Mouse (Mus musculus) lung, postnatal 4 days (tissue): ENCODE measurements at regions not wholly inside any gene's neighbourhood (a gene's known extent, or its start where the extent isn't known, plus 50 kb on each side); places are given as distances from the start of the nearest gene placed in this dataset.

Experiments
- DNase-seq, 2 experiments: peaks; one replicate each; pipeline ENCODE4 v3.0.0; 2021

DNA sequence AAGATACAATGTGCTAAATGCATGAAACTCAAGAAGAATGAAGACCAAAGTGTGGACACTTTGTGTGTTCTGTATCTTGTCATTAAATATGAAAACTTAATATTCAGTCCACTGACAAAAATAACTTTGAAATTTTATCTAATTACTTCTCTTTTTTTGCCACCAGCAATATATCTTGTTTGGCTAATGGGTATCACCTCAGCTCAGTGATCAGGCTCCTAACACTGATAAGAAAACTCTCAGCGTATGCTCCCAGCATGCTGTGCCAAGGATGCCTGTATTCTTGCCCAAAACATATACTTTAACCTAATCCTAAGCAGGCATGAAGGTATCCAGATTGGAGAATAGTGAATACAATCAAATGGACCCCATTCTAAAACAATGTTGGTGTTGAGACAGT lies 53.3 kb upstream of the Ptpn12 start:
- DNase-seq = no peak

DNA sequence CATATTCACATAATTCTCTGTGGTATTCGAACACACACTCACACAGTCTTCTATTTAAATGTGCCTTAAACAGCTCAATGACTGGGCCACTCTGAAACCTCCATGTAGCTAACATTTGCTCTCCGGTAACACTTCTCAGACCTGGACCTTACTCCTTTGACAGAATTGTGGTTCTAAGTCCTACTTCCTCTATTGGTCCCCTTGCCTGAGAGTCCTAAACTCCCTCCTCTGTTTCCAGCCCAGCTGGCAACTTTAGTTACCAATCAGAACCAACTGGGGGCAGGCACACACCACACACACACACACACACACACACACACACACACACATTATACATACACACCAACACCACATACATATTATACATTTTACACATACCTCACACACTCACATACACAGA lies 57.7 kb upstream of the Ptpn12 start:
- no peak for DNase-seq

DNA sequence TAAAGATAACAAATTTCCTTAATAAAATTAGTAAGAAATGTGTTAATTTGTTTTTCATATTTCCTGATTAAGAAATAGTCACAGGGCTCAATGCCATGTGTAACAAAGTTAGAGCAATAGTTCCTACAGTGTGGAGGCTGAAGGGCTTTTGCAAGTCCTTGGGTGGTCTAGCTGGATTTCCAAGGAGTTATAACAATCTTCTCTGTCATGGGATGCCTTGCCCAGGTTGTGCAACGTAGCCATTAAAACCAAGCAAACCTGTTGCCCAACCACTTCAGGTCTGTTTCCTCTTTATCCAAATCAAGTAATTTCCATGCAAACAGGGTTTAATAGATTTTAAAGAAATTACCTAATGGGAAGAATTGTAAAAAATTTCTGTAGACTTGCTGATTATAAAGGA lies 59.8 kb upstream of the Ptpn12 start:
- DNase-seq = peak; percentile 44 to 58

DNA sequence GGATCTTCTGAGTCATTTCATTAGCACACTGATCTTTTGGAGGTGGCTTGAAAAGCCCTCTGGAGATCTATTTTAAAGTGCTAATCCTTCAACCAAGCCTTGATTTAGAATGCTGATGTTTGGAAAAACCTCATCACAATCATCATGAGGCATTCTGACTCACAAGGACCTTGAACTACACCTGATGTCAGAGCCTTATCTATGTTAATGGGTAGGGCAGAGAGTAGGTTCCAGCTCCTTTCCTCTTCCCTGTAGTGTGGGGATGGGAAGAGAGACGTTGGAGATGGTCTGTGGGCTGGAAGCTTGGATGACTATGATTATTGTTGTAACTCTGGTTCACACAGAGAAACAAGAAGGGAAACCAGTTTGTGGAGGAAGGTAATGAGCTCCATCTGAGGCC lies 63.0 kb upstream of the Gsap start:
- no peak for DNase-seq

DNA sequence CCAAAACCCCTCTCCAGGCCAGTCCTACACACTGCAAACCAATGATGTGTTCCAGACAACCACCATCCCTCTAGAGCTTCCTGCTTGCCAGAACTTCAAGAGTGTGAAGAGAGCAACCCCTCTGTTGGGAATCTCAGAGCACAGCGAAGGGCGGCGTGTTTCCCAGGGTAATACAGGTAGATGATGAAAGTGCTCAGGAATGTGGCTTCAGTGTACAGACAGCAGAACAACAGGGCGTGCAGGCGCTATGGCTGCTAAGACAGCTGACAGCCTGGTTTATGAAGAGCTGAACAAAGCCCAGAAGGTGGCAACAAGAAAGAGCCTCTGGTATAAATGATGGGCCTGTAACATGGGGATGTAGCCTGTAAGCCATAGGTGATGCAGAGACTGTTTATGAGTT lies 61.0 kb upstream of the Gsap start:
- DNase-seq = no peak

DNA sequence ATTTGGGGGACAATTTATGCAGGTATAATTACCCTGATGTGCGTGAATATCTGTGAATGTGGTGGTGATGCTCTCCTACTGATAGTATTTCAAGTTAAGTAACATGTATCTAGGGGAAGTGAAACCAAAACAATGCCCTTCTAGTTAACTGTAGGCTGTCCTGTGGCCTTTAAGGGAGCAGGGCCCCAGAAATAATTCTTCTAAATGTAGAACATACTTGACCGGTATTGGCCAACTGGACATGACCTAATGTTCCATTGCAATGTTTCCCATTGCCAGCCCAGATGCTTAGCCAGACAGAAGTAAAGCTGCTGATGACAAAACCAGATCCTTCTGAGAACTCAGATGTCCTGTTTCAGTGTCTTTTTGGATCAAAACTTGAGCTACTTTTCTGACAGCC lies 54.9 kb upstream of the Gsap start:
- DNase-seq = peak; percentile 34 to 36

DNA sequence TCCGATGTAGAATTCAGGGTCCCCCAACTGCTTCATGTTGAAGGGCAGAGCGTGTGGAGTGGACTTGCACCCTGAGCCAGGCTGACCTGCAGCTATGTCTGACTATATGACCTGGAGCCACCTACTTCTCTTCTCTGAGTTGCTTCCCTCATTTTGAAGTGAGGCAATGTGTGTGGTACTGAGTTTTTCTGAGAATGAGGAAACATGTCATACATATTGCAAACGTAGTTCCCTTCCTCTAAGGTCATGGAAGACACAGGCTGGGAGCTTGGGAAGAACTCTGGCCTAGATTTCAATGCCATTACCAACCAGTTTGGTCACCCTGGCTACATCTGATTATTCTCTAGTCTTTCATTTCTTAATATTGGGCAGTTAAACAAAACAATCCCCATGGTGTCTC lies 54.1 kb upstream of the Gsap start:
- no peak for DNase-seq

DNA sequence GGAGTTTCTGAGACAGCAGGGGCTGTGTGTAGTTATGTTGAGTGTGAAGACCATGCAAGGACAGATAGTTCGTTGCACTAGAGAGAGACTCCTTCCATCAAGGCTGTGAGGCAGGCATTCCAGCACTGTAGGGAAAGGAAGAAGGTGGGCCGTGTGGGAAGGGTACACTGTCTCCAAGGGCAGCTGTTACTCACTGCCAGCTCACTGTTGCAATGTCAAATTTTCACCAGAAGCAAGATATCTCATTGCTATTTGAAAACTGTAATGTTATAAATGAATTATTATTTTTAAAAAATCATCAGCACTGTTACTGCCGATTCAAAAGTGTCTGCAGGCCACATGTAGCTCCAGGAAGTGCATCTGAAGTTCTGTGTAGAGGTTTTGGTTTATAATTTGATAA lies 50.6 kb upstream of the Gsap start:
- no peak for DNase-seq

DNA sequence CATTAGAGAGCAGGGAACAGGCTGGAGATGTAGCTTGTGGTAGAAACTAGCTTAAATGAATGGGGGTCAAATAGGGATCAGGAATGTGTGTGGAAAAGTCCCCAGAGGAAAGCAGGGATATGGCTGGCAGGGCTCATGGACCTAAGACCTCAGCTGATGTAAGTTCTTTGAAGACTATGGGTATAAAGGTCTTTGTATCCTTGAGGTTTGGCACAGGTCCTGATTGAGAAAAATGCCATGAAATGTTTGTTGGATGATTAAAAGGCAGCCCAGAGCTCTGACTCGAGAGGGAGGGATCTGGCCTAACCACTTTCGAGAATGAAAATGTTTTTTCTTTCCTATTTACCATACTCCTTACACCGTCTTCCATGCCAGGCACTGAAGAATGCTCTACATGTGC lies 50.0 kb upstream of the Gsap start:
- no peak for DNase-seq
